Mouse (Mus musculus): ENCODE results near the gene Kars.

Gene Kars

DNA sequence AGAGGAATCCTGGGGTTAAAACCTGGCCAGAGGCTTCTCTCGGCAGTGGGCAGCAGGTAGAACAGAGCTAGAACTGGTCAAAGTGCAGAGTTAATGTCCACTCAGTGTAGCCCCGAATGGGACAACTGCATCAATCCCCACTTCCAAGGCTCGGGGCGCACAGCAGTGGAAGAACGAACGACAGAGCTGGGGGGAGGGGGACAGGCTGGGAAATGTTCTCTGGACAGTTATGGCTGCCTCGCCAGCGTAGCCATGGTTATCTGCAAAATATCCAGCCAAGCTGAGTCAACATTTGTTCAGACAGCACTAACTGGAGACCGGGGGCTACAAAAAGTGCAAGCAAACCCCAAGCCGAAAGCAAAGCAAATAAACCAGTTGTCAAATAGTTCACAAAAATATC, 33.0 kb downstream of the Kars start:
- DNase-seq: no peak

GRCm38 (mm10) chr8:111976326-111976725, 34.8 kb downstream of the Kars start:
- no peak for DNase-seq

- DNase-seq: no peak
These were observed 35.4 kb downstream of the Kars start for GRCm38 (mm10) chr8:111975706-111976105.

- DNase-seq: no peak
These were observed 37.0 kb downstream of the Kars start for GRCm38 (mm10) chr8:111974138-111974537.

DNA sequence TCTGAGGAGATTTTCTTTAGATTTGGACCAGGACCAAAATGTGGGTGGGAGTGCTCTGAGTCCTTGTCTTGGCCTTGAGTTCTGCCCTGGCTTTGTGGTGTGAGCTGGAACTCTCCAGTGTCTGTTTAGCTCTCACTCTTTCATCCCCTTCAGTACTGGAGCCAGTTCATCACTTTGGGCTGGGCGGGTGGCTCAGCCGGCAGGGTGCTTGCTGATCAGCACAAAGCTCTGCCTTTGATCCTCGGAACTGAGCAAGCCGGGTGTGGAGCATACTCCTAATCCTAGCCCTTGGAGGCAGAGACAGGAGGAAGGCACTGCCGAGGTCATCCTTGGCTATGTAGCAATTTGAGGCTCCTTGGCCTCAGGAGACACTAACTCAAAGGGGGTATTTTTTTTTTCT, 42.1 kb downstream of the Kars start:
- no peak for DNase-seq

GRCm38 (mm10) chr8:111968541-111968940, 42.6 kb downstream of the Kars start:
- DNase-seq: no peak

DNA sequence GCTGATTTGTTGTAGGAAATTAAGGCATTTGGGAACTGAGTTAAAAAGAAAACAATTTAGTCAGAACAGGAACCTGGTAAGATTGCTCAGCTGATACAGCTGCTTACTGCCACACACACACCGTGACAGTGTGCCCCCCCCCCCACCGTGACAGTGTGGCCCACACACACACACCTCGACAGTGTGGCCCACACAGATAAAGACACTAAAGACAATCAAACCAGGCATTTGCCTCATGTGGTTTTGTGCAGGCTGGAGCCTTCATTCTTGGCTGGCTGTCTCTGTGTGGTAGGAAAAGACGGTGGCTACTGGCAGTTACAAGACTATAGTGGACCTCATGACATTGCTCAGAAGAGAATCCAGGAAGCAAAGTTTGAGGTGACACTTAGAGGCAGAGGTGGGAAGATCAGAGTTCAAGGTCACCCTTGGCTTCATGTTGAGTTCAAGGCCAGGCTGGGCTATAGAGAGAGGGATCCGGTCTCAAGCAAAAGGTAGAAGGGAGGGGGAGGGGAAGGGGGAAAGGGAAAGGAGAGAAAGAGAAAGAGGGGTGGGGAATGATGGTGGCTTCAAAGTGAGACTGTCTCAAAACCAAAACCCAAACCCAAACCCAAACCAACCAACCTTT, 43.8 kb downstream of the Kars start:
- no peak for DNase-seq

DNA sequence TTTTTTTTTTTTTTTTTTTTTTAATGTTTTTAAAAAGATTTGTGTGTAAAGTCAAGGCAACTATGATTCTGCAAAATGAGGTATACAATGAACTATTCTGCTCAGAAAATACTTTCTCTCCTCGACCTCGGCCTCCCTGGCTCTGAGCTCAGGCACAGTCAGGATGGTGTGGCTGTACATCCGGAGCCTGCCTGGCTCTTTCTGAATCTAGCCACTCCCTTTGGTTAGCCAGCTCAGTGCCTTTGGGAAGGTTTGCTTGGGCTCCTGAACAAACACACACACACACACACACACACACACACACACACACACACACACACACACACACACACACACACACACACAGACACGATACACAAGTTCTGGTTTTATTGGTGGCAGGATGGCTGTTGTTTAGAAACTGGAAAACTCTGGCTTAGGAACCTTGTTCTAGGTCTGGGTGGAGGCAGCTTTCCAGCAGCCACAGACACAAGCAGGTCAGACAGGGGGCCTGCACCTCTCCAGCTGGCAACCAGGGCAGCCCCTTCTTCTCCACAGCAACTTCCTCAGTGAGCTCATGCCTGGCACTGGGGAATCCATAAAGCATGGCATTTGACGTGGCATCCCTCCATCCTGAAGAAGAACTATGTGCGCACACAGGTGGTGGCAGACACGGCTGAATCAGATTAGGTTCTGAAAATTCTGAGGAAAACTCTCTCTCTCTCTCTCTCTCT, 46.1 kb downstream of the Kars start:
- no peak for DNase-seq

DNA sequence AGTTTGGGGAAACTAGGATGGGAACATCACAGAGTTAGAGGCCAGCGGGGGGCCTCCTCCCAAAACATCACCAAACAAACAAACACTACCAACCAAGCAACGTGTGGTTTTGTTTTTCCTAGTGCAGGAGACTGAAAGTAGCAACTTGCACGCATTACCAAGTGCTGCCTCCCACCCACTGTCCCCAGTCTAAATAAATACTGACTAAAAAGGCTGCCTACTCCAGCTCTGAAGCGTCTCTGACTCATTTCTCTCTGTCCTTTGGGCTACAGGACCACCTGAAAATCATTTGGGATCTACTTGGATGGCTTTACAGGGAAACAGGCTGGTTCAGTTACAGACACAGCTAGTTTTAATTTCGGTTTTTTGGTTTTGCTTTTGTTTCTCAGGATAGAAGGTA, 46.8 kb downstream of the Kars start:
- no peak for DNase-seq

- no peak for DNase-seq
These were observed 47.6 kb downstream of the Kars start for GRCm38 (mm10) chr8:111963546-111963945.

DNA sequence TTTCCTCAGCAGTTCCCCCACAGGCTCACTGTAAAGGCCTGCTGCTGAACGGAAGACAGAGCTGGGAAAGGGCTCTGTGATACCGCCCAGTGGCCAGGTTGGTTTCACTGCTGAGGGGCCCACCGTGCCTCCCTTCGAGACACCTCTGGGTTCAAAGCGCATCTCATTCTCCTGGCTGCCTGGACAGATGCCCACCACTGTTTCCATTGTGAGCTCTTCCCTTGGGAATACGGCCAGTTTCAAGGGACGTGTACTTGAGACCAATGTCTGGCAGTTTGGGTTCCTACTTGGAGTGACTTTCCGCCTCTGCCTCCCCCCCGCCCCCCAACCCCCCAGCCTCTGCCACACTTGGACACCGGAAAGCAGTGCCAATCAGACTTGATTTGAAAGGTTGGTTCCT, 48.0 kb downstream of the Kars start:
- DNase-seq: no peak

DNA sequence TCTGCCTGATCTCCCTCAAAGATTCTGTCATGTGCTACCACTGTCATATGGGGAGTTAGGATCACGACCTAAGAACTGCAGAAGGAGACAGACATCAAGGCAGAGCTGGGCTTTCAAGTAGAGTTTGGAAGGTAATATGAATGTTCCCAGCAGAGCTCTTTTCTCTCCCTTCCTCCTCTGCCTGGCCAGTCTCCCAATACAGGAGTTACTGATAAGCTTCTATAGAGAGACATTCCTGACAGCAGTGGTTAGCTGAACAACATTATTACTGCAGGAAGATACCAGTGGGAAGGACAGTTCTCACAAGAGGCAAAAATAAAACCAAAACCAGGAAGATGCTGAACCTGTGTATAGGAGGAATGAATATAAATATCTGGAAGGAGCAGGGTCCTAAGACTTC, 48.5 kb downstream of the Kars start:
- no peak for DNase-seq

- DNase-seq: no peak
These were observed 49.8 kb downstream of the Kars start for GRCm38 (mm10) chr8:111961330-111961729.

GRCm38 (mm10) chr8:111960591-111961321, 50.4 kb downstream of the Kars start:
- no peak for DNase-seq

DNA sequence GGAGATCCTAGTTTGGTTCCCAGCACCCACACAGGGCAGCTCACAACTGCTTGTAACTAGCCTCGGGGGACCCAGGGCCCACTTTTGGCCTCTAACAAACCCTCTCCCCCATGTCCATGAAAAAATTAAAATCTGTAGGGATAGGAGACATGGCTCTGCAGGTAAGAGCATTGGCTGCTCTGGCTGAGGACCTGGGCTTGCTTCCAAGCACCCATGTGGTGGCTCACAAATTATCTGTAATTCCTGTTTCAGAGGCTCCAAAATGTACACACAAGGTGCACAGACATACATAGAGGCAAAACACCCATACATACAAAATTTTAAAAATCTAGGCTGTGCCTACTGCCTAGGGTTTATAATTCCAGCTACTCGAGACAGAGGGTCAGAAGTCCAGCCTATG, 53.9 kb downstream of the Kars start:
- no peak for DNase-seq

DNA sequence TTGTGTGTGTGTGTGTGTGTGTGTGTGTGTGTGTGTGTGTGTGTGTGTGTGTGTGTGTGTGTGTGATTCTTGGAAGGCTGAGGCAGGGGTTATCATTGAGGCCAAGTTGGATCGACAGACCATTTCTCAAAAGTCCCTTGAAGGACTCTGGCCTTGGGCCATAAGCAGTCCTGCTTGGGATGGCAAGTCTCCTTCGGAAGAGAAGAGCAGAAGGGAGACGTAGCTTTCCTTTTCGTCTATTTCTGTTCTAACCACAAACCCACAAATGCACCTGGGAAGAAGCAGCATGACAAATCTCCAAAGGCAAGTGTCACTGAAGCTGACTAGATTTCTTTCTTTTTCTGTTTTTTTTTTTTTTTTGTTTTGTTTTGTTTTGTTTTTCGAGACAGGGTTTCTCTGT, 55.2 kb downstream of the Kars start:
- no peak for DNase-seq

DNA sequence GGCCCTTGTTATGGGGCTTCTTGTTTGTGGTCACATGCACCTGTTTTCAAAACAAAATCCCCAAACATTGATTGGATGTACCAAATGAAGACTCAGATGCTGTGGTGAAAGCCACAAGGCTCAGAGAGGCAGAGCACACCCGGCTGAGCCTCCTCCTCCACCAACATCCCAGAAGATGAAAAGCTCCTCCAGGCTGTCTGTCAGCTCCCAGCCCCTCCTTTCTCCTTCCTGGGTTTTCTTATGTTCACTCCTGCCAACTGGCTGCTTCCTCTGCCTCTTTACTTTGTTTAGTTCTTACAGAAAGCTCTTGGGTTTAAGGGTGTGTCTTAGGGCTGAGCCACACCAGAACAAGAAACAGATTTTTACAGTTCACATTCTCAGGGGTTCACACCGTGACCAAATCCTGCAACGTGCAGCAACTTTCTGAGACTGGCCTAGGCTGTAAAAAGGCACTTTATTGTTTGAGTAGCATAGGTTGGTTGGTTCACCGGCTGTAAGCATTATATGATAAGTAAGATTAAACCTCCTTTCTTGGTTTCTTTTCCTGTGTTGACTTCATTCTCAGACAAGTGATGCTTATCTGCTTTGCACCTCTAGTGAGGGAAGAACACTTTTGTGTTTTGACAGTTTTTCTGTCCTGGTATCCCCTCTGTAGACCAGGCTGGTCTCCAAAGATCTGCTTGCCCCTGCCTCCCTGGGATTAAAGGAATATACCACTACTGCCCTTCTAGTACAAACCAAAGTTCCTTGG, 56.1 kb downstream of the Kars start:
- no peak for DNase-seq

- DNase-seq: no peak
These were observed 59.2 kb downstream of the Kars start for GRCm38 (mm10) chr8:111951936-111952335.

GRCm38 (mm10) chr8:111951317-111951716, 59.8 kb downstream of the Kars start:
- no peak for DNase-seq

DNA sequence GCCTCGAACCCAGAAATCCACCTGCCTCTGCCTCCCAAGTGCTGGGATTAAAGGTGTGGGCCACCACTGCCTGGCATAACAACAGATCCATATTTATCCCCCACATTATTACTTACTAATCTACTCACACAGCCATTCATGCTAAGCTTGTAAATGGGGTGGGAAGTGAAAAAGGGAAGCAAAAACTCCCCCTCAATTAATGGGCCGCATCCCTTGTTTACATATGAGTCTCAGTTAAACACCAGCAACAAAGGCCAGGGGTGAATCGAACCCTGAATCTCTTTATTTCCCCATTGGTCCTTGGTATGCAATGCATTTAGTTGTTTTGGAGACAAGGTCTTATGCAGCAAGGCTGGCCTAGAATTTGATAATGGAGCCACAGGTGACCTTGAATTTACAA, 60.3 kb downstream of the Kars start:
- DNase-seq: no peak

GRCm38 (mm10) chr8:111947954-111948353, 63.2 kb downstream of the Kars start:
- DNase-seq: no peak

GRCm38 (mm10) chr8:111947144-111947543, 64.0 kb downstream of the Kars start:
- DNase-seq: no peak

DNA sequence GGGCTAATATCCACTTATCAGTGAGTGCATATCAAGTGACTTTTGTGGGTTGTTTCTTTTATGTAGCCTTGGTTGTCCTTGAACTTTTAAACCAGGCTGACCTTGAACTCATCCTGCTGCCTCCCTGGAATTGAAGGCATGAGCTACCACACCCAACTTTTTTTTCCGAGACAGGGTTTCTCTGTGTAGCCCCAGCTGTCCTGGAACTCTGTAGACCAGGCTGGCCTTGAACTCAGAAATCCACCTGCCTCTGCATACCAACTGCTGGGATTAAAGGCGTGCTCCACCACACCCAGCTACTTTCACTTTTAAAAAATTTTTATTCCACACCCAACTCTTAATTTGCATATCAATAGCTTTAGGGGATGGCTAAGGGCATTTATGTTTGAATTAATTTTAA, 67.6 kb downstream of the Kars start:
- DNase-seq: no peak

Data from kidney, adult 11 months (tissue).